Mouse (Mus musculus): ENCODE measurements around the gene Agxt2.

Agxt2 gene

GRCm38 (mm10) chr15:10358039-10358948 is at the start of gene Agxt2:
TSS of gene Agxt2 (plus strand) at chr15:10358532.
- no peak for DNase-seq

GRCm38 (mm10) chr15:10311826-10312225 is 46.5 kb upstream of the Agxt2 start:
- DNase-seq = no peak

GRCm38 (mm10) chr15:10313522-10314455 is 44.5 kb upstream of the Agxt2 start:
- DNase-seq = peak; percentile 38 to 43

GRCm38 (mm10) chr15:10325080-10325479 is 33.3 kb upstream of the Agxt2 start, which contains the start of gene Gm21973:
TSS of gene Gm21973 (plus strand) at chr15:10325380.
- no peak for DNase-seq

- DNase-seq = no peak
These were observed 27.7 kb upstream of the Agxt2 start for GRCm38 (mm10) chr15:10330626-10331025.

- DNase-seq = no peak
These were observed 25.8 kb upstream of the Agxt2 start for GRCm38 (mm10) chr15:10332566-10332965.

- no peak for DNase-seq
These were observed 19.7 kb upstream of the Agxt2 start for GRCm38 (mm10) chr15:10338606-10339005.

GRCm38 (mm10) chr15:10347044-10347443 is 11.3 kb upstream of the Agxt2 start:
- peak; percentile 24 to 30 for DNase-seq

- no peak for DNase-seq
These were observed 8.0 kb downstream of the Agxt2 start for GRCm38 (mm10) chr15:10366331-10366730.

GRCm38 (mm10) chr15:10375404-10375803 is 17.1 kb downstream of the Agxt2 start:
- no peak for DNase-seq

- DNase-seq = no peak
These were observed 20.1 kb downstream of the Agxt2 start for GRCm38 (mm10) chr15:10378338-10378959.

- DNase-seq = no peak
These were observed 21.6 kb downstream of the Agxt2 start for GRCm38 (mm10) chr15:10379757-10380458.

GRCm38 (mm10) chr15:10387263-10387662 is 28.9 kb downstream of the Agxt2 start:
- no peak for DNase-seq

- no peak for DNase-seq
These were observed 41.5 kb downstream of the Agxt2 start for GRCm38 (mm10) chr15:10399795-10400194.

- no peak for DNase-seq
These were observed 42.1 kb downstream of the Agxt2 start for GRCm38 (mm10) chr15:10400415-10400814.

GRCm38 (mm10) chr15:10409842-10410241 is 51.5 kb downstream of the Agxt2 start:
- DNase-seq = no peak

GRCm38 (mm10) chr15:10410881-10411280 is 52.5 kb downstream of the Agxt2 start:
- no peak for DNase-seq

- no peak for DNase-seq
These were observed 55.3 kb downstream of the Agxt2 start for GRCm38 (mm10) chr15:10413656-10414055.

GRCm38 (mm10) chr15:10421138-10421784 is 62.9 kb downstream of the Agxt2 start:
- no peak for DNase-seq

- no peak for DNase-seq
These were observed 63.4 kb downstream of the Agxt2 start for GRCm38 (mm10) chr15:10421785-10422144.

GRCm38 (mm10) chr15:10426124-10426523 is 67.8 kb downstream of the Agxt2 start:
- no peak for DNase-seq

Measured in B cell, adult 2 months (primary cell).